Mouse (Mus musculus) left cerebral cortex, postnatal 25 days (tissue): ENCODE measurements at regions not wholly inside any gene's neighbourhood (a gene's known extent, or its start where the extent isn't known, plus 50 kb on each side); places are given as distances from the start of the nearest gene placed in this dataset.
"Not testable (repeated sequence)": the region's sequence is repeated elsewhere in the genome, so short reads cannot be mapped to it uniquely, and the experiment has no call there.

Source experiments
- DNase-seq, 2 experiments: peaks; one replicate each; pipeline ENCODE4 v3.0.0; 2022; ENCODE audit warnings: low spot score in 2 of 2, mixed read lengths in 1 of 2
- intact Hi-C: fragments of 180-260 bp; cut with DNase I; formaldehyde crosslinking; loops from one replicate; pipeline ENCODE4 v1.15.1; 2025

DNA sequence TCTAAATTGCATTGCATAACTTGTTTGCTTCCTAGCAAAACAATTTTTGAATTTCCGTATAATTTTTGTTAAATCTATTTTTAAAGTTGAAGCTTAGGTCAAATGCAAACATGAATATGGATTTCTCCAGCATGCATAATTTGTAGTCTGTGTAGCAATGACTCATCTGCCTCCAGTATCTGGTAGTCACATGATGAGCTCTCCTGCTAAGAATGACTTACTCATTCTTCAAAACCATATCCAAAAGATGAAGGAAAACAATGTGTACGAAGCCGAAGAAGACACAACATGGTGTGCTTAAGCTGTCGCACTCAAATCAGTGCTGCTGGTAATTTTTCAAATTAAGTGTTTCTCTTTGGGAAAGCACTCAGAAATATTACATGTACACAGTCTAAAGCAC, 1453.2 kb upstream of the Gje1 start:
- intact Hi-C loops = loop anchor here (5.0 to 10.0 kb wide), 2 partner anchors 364 to 1554 kb away; partner anchors contain the start of gene Cited2
- DNase-seq = peak; percentile 18 to 74

DNA sequence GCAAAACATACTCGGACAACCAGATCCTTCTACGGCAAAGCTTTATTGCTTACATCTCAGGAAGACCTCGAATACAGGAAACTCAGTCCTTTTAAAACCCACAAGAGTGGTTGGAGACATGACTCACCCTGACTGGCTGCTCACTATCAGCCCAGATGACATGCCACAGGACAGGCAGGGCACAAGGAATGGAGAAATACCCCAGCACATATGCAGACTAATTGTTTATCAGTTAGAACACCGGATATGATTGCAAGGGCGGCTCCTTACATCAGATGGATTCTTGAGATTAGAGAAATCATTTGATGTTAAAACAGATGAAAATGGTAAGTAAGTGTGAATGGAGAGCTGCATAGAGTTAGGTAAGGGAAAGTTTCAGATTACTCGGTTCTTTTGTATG, 1441.5 kb upstream of the Gje1 start:
- intact Hi-C loops, DNase-seq: not testable (repeated sequence)

DNA sequence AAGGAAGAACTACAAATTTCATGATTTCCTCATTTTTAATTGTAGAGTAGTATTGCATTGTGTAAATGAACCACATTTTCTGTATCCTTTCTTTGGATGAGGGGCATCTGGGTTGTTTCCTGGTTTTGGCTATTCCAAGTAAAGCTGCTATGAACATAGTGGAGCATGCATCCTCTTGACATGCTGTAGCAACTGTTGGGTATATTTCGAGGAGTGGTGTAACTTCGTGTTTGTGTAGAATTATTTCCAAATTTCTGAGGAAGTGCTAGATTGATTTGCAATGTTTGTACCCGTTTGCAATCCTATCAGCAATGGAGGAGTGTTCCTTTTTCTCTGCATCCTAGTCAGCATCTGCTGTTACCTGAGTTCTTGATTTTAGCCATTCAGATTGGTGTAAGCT, 1440.4 kb upstream of the Gje1 start:
- intact Hi-C loops = no loop called here
- DNase-seq = no peak

DNA sequence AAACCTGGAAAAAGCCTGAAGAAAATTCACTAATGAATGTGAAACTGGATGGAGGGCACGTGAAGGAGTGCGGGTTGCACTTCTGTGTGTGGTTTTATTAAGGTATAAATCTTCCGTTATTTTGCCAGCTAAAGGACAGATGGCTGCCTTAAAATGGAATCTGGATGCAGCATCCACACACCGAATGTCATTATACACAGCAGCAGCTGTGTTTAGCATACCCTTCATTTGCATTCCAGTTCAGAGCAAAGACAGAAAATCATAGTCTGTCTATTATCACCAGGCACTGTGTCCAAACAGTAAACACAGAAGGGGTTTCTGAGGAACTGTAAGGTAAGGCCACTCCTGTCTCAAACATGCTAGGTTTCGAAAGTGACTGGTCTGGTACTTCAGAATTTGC, 1438.9 kb upstream of the Gje1 start:
- peak; percentile 27 to 66 for DNase-seq
- intact Hi-C loops = no loop called here

DNA sequence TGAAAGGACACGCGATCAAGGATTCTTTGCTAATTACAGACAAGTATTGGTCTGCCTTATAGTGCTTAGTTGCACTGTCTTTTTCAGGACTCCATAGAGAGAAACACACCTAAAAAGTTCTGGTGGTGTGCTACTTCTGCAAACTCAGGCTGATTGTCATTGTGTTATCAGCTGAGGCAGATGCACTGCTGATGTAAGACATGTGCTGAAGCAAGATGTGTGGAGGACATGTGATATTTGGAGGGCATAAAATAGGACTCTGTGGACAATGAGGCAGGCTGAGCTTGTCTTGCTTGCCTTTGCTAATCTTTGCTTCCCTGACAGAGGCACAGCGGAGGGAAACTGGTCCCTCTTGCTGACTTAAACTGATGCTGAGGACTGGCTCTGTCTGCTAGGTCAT, 1431.0 kb upstream of the Gje1 start:
- intact Hi-C loops = no loop called here

DNA sequence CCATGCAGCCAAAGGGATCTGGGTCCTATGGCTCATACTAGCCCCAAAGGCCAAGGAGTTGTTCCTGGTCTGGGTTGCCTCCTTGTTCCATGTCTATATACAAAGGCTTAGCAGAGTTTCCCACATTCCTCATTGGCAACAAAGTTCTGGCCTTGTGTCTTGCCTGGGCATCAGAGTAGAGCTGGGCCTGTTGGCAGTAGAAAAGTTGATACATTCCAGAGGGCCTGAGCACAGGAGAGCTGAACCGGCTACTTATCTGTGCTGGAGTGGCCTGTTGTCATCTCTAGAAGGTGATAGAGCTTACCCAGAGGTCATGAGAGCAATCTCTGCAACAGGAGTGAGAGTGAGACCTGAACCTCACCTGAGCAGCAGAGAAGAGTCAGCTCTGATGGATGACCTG, 1427.4 kb upstream of the Gje1 start:
- intact Hi-C loops = no loop called here
- DNase-seq = no peak

More for the DNA sequence above, 1431.0 kb upstream of the Gje1 start:
- no peak for DNase-seq

DNA sequence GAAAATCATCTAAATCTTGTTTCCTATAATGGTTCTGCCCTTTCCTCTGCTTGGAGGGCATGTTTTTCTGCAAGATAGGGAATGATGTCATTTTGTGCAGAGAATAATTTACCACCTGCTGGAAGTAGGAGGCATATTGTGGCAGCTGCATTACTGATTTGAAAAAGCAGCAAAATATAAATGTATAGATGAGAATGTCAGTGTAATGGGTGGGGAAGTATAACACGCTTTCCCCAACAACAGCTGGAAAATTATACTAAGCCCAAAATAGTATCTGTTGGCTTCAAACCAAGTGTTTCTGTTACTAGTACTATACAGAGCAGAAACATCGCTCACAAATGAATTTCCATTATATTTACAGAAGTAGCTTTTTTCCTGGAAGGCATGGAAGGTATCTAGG, 1405.9 kb upstream of the Gje1 start:
- DNase-seq = peak; percentile 2 to 32

DNA sequence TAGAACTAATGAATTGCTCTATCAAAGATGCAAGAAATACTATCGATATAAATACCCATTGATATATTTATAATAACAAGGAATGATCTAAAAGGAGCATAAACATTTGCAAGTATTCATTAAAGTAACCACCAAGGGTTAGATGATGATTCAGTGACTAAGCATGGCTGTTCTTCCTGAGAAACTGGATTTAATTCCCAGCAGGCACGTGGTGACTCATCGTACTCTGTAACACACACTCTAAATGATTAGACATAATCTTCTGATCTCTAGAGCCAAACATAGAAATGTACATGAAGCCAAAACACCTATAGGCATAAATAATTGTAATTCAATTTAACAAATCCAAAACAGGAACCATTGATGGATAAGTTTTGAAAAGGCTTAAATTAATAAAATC, 1370.2 kb upstream of the Gje1 start:
- no peak for DNase-seq
- intact Hi-C loops = no loop called here

More for the DNA sequence above, 1405.9 kb upstream of the Gje1 start:
- intact Hi-C loops = no loop called here

DNA sequence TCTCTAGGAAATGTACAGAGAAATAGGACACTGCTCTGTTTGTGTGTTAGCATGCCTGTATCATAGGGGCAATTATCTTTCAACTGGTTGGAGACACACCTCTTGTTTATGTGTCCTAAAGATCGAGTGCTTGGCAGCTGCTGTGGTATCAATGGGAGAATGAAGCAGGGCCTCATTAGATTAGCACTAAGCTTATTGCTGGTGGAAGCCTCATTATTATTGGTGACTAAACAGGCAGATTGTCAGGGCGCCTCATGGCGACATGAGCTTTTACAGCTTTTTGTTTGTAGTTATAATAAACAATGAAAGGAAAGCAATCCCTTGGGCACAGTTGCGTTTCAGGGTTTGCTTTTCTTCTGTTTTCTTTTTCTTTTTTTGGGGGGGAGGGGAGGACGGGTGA, 1335.0 kb upstream of the Gje1 start:
- DNase-seq = no peak
- intact Hi-C loops = no loop called here

DNA sequence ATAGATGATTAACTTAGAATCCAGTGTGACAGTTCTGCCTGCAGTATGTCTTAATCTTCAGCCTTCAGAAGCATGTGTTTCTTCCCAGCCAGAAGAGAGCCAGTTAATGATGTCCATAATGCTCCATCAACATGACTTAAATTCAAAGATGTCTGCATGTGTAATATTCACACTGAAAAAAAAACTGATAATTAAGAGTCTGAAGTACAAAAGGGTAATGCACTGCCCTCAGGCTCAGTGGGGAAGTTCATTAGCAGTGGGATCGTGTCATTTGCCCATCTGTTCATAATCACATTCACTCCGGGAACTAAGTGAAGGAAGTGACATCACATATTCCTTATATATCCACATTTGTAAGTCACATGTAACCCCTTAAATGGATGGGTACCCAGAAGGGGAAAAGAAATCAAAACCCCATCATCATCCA, 1334.5 kb upstream of the Gje1 start:
- DNase-seq = no peak
- intact Hi-C loops = no loop called here

DNA sequence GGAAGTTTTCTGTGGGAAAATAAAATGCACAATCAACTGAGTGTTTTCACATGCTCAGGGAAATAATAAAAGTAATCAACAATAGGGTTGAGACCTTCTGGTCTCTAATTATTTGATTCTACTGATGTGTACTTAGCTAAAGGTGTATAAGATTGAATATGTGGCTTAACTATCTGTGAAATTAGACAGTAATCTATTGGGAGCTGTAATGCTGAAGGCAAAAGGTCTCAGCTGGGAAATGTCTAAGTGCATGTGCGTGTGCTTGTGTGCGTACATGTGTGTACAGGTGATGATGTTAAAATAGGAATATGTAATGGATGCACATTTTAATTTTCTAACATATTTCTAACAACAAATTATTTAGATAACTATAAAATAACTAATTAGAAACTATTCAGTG, 1318.2 kb upstream of the Gje1 start:
- intact Hi-C loops = no loop called here
- DNase-seq = no peak

DNA sequence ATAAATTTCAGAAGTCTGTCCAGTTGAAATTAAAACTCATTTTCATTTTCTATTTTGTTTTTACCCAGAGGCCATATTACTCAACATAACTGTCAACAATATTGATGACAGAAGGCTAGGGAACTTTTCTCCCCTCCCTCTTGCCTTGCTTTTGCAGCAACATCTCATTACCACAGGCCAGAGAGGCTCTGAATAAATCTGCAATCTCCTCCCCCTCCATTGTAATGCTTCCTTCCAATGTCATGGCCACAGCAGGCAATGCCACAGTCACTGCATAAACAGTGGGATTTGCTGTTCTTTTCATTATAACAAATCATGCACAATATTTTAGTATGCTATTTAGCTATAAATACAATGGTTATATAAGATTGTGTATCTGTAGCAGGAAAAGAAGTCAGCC, 1315.1 kb upstream of the Gje1 start:
- intact Hi-C loops = loop anchor here (2.0 kb wide), 1 partner anchor 14 kb away; no protein-coding TSS in a partner anchor
- no peak for DNase-seq

DNA sequence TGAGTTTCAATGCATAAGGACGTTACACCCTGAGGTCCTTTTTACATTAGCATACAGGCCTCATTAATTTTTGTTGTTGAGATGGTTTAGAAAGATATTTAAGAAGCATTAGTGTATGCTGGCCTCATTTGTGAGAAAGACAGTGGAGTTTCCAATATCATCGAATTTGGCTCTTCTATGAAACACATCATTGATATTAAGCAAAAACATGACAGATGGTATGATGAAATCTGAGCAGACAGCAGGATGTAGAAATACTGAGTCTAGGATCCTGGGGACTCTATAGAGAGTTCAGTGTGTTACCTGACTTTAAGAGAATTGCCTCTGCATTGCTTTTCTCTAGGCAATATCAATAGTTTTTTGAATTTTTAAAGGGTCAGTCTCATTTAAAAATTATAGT, 1312.8 kb upstream of the Gje1 start:
- no peak for DNase-seq
- intact Hi-C loops = no loop called here

DNA sequence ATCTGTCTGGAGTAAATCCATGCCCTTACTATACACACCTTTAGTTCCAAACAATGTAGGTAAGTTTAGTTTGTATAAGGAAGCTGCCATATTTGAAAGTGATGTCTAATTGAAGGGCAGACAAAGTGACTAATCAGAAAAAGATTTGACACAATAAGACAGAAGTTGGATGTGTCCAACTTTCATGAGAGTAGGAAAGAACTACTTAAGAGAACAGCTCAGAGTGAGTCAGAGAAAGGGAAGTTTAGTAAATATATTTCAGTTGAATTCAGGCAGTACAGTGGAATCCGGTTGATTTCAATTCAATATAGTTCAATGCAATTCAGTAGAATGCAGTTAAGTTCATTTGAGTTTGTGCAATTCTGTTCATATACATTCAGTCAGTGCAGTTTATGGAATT, 1296.8 kb upstream of the Gje1 start:
- DNase-seq = no peak
- intact Hi-C loops = no loop called here

DNA sequence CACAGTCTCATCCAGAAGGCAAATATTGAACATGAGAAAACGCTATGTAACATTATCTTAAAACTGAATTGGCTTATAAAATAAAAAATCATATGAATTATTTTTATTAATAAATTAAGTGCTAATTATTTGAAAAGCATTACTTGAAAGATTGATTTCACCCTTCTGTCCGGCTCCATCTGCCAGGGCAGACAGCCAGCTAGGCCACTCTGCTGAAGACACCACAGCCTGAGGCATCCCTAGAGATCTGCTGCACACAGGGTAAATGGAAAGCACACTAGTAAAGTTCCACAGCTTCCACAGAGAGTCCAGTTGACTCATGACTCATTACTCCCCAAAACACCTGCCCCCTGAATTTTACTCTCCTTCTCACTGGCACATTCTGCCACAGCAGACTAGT, 1283.2 kb upstream of the Gje1 start:
- intact Hi-C loops = no loop called here
- no peak for DNase-seq

DNA sequence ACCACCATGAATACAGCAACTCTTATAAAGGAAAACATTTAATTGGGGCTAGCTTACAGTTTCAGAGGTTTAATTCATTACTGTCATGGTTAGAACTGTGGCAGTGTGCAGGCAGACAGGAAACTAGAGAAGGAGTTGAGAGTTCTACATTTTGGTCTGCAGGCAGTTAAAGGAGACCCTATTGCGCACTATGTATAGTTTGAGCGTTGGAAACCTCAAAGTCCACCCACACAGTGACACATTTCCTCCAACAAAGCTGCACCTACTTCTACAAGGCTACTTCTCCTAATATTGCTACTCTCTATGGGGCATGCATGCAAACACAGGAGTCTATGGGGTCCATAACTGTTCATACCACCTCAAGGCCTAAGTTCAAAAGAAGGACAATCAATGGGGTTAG, 1275.3 kb upstream of the Gje1 start:
- no peak for DNase-seq
- intact Hi-C loops = no loop called here
